Comparison of ENCODE assay signal across 8 mouse cellular contexts in genomic region chr14:121675579-121675978, GRCm38 (mm10).
DNase-seq lines count a peak whose midpoint lies in the region; ATAC-seq lines count a peak whose summit lies in the region.

No protein-coding gene starts in this region.

- no peak overlapping the region for H3K9ac ChIP-seq in forebrain, embryonic 15.5 days (replicated peaks)
- H3K9ac ChIP-seq in forebrain, embryonic 14.5 days (ENCODE audit: low read length), result no peak overlapping the region
- H3K9ac ChIP-seq in intestine, embryonic 15.5 days, result no peak overlapping the region
- no peak overlapping the region for H3K9ac ChIP-seq in liver, embryonic 15.5 days

- H3K4me1 ChIP-seq in forebrain, embryonic 15.5 days, result no peaks in the 10 kb centered on the region
- 0 out of 2 replicates have a peak, but pooled peaks cover 2% of the 10 kb centered on the region for H3K4me1 ChIP-seq in forebrain, embryonic 14.5 days (ENCODE audit: control insufficient read depth, insufficient read depth, low read length)
- peaks cover 32% of the 10 kb centered on the region for H3K4me1 ChIP-seq in intestine, embryonic 15.5 days (replicated peaks)
- H3K4me1 ChIP-seq in liver, embryonic 15.5 days (replicated peaks), result 0 out of 2 replicates have a peak, but pooled peaks cover 9% of the 10 kb centered on the region

- H3K4me3 ChIP-seq in forebrain, embryonic 15.5 days, result no peak overlapping the region
- no peak overlapping the region for H3K4me3 ChIP-seq in forebrain, embryonic 14.5 days (ENCODE audit: low read depth, low read length)
- no peak overlapping the region for H3K4me3 ChIP-seq in intestine, embryonic 15.5 days (replicated peaks)
- H3K4me3 ChIP-seq in liver, embryonic 15.5 days (replicated peaks), result no peak overlapping the region

- no peaks in the 10 kb centered on the region for H3K9me3 ChIP-seq in forebrain, embryonic 15.5 days
- H3K9me3 ChIP-seq in forebrain, embryonic 14.5 days (replicated peaks; ENCODE audit: control insufficient read depth, low read length), result no peaks in the 10 kb centered on the region
- no peaks in the 10 kb centered on the region for H3K9me3 ChIP-seq in intestine, embryonic 15.5 days
- no peaks in the 10 kb centered on the region for H3K9me3 ChIP-seq in liver, embryonic 15.5 days (replicated peaks)

- H3K27me3 ChIP-seq in forebrain, embryonic 15.5 days, result no peaks in the 10 kb centered on the region
- H3K27me3 ChIP-seq in forebrain, embryonic 14.5 days (replicated peaks; ENCODE audit: control insufficient read depth, insufficient read depth, low read length), result no peaks in the 10 kb centered on the region
- H3K27me3 ChIP-seq in intestine, embryonic 15.5 days (replicated peaks), result no peaks in the 10 kb centered on the region
- no peaks in the 10 kb centered on the region for H3K27me3 ChIP-seq in liver, embryonic 15.5 days

- H3K27ac ChIP-seq in forebrain, embryonic 15.5 days (replicated peaks), result no peak overlapping the region
- H3K27ac ChIP-seq in forebrain, embryonic 14.5 days (ENCODE audit: low read depth, low read length), result no peak overlapping the region
- peak overlapping the region; percentile 69; the same call in 1 of the 2 replicates for H3K27ac ChIP-seq in intestine, embryonic 15.5 days
- no peak overlapping the region for H3K27ac ChIP-seq in liver, embryonic 15.5 days (replicated peaks)

- ATAC-seq in forebrain, embryonic 15.5 days (replicated peaks), result 0 out of 2 replicates have a peak, but pooled peaks have one; percentile 6
- no peak for ATAC-seq in forebrain, embryonic 14.5 days
- ATAC-seq in intestine, embryonic 15.5 days, result peak; percentile 90
- ATAC-seq in liver, embryonic 15.5 days (ENCODE audit: insufficient read depth), result peak; percentile 40; the same call in 1 of the 2 replicates

- 29% methylated on average over 6 of the region's 6 CpGs for WGBS in forebrain, embryonic 15.5 days
- WGBS in forebrain, embryonic 14.5 days, result 21% methylated on average over 6 of the region's 6 CpGs
- WGBS in intestine, embryonic 15.5 days, result 8% methylated on average over 6 of the region's 6 CpGs
- WGBS in liver, embryonic 15.5 days (ENCODE audit: insufficient replicate concordance), result 56% methylated on average over 6 of the region's 6 CpGs

- no peak for DNase-seq in forebrain, embryonic 14.5 days (ENCODE audit: low spot score)
- peak; percentile 62 for DNase-seq in ZHBTc4 (ENCODE audit: low read depth, low spot score)
- DNase-seq in cerebellum, adult 8-10 months, result no peak
- DNase-seq in right cerebral cortex, postnatal 10 days (ENCODE audit: low spot score in 2 of 2), result no peak
- DNase-seq in layer of hippocampus, postnatal 36 days, result no peak

- no peak overlapping the region for H3K4me2 ChIP-seq in forebrain, embryonic 15.5 days (replicated peaks)
- no peak overlapping the region for H3K4me2 ChIP-seq in forebrain, embryonic 14.5 days (ENCODE audit: low read length)
- peak overlapping the region; percentile 10; the same call in 1 of the 2 replicates for H3K4me2 ChIP-seq in intestine, embryonic 15.5 days (replicated peaks)
- H3K4me2 ChIP-seq in liver, embryonic 15.5 days, result no peak overlapping the region

- no peaks in the 10 kb centered on the region for H3K36me3 ChIP-seq in forebrain, embryonic 15.5 days
- H3K36me3 ChIP-seq in forebrain, embryonic 14.5 days (ENCODE audit: control insufficient read depth, insufficient read depth, low read length), result no peaks in the 10 kb centered on the region
- no peaks in the 10 kb centered on the region for H3K36me3 ChIP-seq in intestine, embryonic 15.5 days
- no peaks in the 10 kb centered on the region for H3K36me3 ChIP-seq in liver, embryonic 15.5 days (replicated peaks)
